Mouse (Mus musculus): ENCODE measurements at regions not wholly inside any gene's neighbourhood (a gene's known extent, or its start where the extent isn't known, plus 50 kb on each side); places are given as distances from the start of the nearest gene placed in this dataset.

GRCm38 (mm10) chr6:89153027-89153662, 209.3 kb downstream of the Plxna1 start:
- TF ChIP-seq CTCF (conservative IDR thresholded peaks at IDR 0.05; ENCODE audit: insufficient read depth, insufficient read length, low read depth, low read length) (no peak), POLR2A (IDR thresholded peaks at IDR 0.05; ENCODE audit: low read depth, low read length) (no peak)

Measured in kidney, adult 2 months (tissue).